Mouse (Mus musculus): ENCODE results near the gene Vmn2r33. TPM values are rescaled to one million over a fixed set of nuclear protein-coding genes. Genes with fewer than 3 reads are reported as not detected.
"Not testable (repeated sequence)": the region's sequence is repeated elsewhere in the genome, so short reads cannot be mapped to it uniquely, and the experiment has no call there.

Vmn2r33 gene
- polyA plus RNA-seq (2012; rRNA removed) = not detected in 2 replicates

- DNase-seq (ENCODE audit: low read depth, low spot score) = not testable (repeated sequence)
Observed at GRCm38 (mm10) chr7:7566686-7567085, at the start of gene Vmn2r33. Vmn2r33 (minus strand) TSS chr7:7566786.

Other genes starting within 250 kb of the Vmn2r33 start
- not detected in 2 replicates for gene Vmn2r30, start 229.2 kb downstream of the Vmn2r33 start, polyA plus RNA-seq (2012; rRNA removed)
- gene Gm45783, start 192.2 kb downstream of the Vmn2r33 start, polyA plus RNA-seq (2012; rRNA removed) = not detected in 2 replicates
- not detected in 2 replicates for gene Vmn2r31, start 167.1 kb downstream of the Vmn2r33 start, polyA plus RNA-seq (2012; rRNA removed)
- gene Vmn2r32, start 86.8 kb downstream of the Vmn2r33 start, polyA plus RNA-seq (2012; rRNA removed) = not detected in 2 replicates
- gene Vmn2r34, start 122.7 kb upstream of the Vmn2r33 start, polyA plus RNA-seq (2012; rRNA removed) = not detected in 2 replicates